Mouse (Mus musculus): ENCODE results near the gene Tmem240. TPM values are rescaled to one million over a fixed set of nuclear protein-coding genes. Genes with fewer than 3 reads are reported as not detected.
"Not testable (repeated sequence)": the region's sequence is repeated elsewhere in the genome, so short reads cannot be mapped to it uniquely, and the experiment has no call there.

Gene Tmem240
- polyA plus RNA-seq, 1 experiment: not detected

DNA sequence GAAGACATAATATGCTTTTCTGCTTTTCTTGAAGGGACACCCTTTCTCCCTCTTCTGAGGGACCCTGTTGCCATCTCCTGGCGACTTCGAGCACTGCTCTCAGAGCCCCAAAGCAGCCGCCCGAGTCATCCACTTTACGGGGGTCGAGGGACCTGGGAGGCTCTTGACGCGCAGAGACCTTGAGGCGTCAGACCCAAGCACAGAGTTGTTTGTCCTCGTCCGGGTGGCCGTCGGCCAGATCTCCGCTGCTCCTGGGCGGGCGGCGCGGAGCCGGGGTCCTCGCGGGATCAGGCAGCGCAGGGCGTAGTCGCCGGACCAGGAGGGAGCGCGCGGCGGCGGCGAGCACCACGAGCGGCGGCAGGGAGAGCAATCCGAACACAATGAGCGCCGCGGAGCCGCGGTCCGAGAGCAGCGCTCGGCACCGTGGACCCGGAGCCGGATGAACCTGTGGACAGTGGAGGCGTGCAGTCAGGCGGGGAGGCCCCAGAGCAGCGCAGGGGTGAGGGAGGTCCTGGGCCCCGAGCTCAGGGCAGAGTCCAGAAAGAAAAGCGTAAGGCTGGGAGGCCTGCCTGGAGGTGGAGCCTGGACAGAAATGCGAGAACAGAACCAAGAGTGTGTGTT, 49.6 kb downstream of the Tmem240 start:
- peak overlapping the region; percentile 89 for H3K4me3 ChIP-seq (ENCODE audit: insufficient read depth, low read depth, low read length)
- peak overlapping the region; percentile 96 for H3K27ac ChIP-seq (ENCODE audit: insufficient read depth, low read depth, low read length)
- TF ChIP-seq CTCF (IDR thresholded peaks at IDR 0.05; ENCODE audit: insufficient read depth, low read depth, low read length) (peak; percentile 76), POLR2A (IDR thresholded peaks at IDR 0.05; ENCODE audit: insufficient read depth, low read depth, low read length) (peak; percentile 53; the same call in 1 of the 2 replicates)
- H3K4me1 ChIP-seq (ENCODE audit: control insufficient read depth, insufficient read depth, low read length): peaks cover 9% of the 10 kb centered on the region
- under 1% methylated on average over 52 of the region's 52 CpGs for WGBS

DNA sequence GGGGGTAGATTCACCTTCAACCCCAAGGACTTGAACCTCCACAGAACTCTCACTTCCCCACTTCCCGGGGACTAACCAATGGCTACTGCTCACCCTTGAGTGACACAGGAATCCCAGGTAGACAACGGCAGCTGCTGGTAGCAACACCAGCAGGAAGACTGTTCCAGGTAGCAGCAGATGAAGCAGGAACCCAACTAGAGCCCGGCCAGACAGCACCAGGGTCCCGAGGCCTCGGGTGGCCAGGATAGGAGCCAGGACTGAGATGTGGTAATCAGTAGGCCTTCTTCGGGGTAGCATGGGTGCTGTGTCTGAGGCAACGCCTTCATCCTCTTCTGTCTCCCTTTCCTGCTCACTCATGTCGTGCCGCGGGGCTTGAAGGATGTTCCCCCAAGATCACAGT, 50.6 kb downstream of the Tmem240 start:
- peak overlapping the region; percentile 55 for H3K27ac ChIP-seq (ENCODE audit: insufficient read depth, low read depth, low read length)
- 90% methylated on average over 10 of the region's 10 CpGs for WGBS
- H3K4me3 ChIP-seq (ENCODE audit: insufficient read depth, low read depth, low read length): 0 out of 2 replicates have a peak overlapping the region, but pooled peaks have one; percentile 9
- peaks cover 9% of the 10 kb centered on the region for H3K4me1 ChIP-seq (ENCODE audit: control insufficient read depth, insufficient read depth, low read length)
- no peak for TF ChIP-seq CTCF (IDR thresholded peaks at IDR 0.05; ENCODE audit: insufficient read depth, low read depth, low read length)
- no peak for TF ChIP-seq POLR2A (IDR thresholded peaks at IDR 0.05; ENCODE audit: insufficient read depth, low read depth, low read length)

- WGBS: 67% methylated on average over 5 of the region's 5 CpGs
- TF ChIP-seq POLR2A (IDR thresholded peaks at IDR 0.05; ENCODE audit: insufficient read depth, low read depth, low read length) (no peak), CTCF (IDR thresholded peaks at IDR 0.05; ENCODE audit: insufficient read depth, low read depth, low read length) (no peak)
- peak within 1 kb of the TSS; percentile 55 for H3K27ac ChIP-seq (ENCODE audit: insufficient read depth, low read depth, low read length)
Observed at GRCm38 (mm10) chr4:155785819-155786218, 51.2 kb downstream of the Tmem240 start, which contains the start of gene Tmem88b. TSS of gene Tmem88b (minus strand) at chr4:155785874.

GRCm38 (mm10) chr4:155788300-155788699, 53.7 kb downstream of the Tmem240 start:
- Histone ChIP-seq H3K4me3 (ENCODE audit: insufficient read depth, low read depth, low read length) (no peak overlapping the region), H3K27ac (ENCODE audit: insufficient read depth, low read depth, low read length) (no peak overlapping the region), H3K4me1 (ENCODE audit: control insufficient read depth, insufficient read depth, low read length) (0 out of 2 replicates have a peak, but pooled peaks cover 4% of the 10 kb centered on the region)
- WGBS: 71% methylated on average over 3 of the region's 3 CpGs
- TF ChIP-seq POLR2A (IDR thresholded peaks at IDR 0.05; ENCODE audit: insufficient read depth, low read depth, low read length) (no peak), CTCF (IDR thresholded peaks at IDR 0.05; ENCODE audit: insufficient read depth, low read depth, low read length) (no peak)

More at GRCm38 (mm10) chr4:155785819-155786218, 51.2 kb downstream of the Tmem240 start, which contains the start of gene Tmem88b:
- H3K4me3 ChIP-seq (ENCODE audit: insufficient read depth, low read depth, low read length): peak within 1 kb of the TSS; percentile 89; the same call in 1 of the 2 replicates
- peaks cover 7% of the 10 kb centered on the region for H3K4me1 ChIP-seq (ENCODE audit: control insufficient read depth, insufficient read depth, low read length)

DNA sequence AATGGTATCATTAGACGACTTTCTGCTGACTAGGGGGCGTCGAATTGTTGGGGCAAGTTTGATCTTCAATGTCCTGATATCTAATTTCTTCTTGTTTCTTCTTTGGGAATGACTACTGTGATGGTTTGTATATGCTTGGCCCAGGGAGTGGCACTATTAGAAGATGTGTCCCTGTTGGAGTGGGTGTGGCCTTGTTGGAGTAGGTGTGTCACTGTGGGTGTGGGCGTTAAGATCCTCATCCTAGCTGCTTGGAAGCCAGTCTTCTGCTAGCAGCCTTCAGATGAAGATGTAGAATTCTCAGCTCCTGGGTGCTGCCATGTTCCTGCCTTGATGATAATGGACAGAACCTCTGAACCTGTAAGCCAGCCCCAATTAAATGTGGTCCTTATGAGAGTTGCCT, 54.2 kb downstream of the Tmem240 start:
- H3K4me1 ChIP-seq (ENCODE audit: control insufficient read depth, insufficient read depth, low read length); H3K4me3 ChIP-seq (ENCODE audit: insufficient read depth, low read depth, low read length); H3K27ac ChIP-seq (ENCODE audit: insufficient read depth, low read depth, low read length): not testable (repeated sequence)
- WGBS: 83% methylated on average over 4 of the region's 4 CpGs

DNA sequence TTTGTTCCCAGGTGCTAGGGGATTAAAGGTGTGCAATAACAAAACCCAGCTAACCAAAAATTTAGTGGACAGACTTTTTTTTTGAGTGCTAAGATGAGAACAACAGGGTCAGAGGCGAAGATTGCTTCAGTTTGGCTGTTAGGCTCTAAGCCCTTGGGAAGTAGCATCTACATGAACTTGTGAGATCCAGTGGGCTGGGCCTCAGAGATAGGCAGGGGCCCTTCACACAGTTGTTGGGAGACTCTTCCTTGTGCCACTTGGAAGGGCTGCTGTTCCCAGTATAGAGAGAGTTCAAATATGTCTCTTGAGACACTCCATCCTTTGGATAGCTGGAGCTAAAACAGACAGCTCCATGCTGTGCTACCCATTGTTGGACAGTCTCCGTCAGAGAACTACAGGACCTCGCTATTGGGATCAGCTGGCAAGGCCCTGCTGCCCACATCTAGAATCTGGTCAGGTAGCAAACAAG, 55.5 kb downstream of the Tmem240 start, which contains the start of gene Ankrd65:
Gene Ankrd65, plus strand, starts transcription at position 419 of the 469 bp plus-strand sequence.
- whole genome bisulfite sequencing: 73% methylated on average over 3 of the region's 3 CpGs
- H3K27ac ChIP-seq (ENCODE audit: insufficient read depth, low read depth, low read length): no peak within 1 kb of the TSS
- H3K4me3 ChIP-seq (ENCODE audit: insufficient read depth, low read depth, low read length): no peak within 1 kb of the TSS
- 0 out of 2 replicates have a peak, but pooled peaks cover 4% of the 10 kb centered on the region for H3K4me1 ChIP-seq (ENCODE audit: control insufficient read depth, insufficient read depth, low read length)
- TF ChIP-seq POLR2A (IDR thresholded peaks at IDR 0.05; ENCODE audit: insufficient read depth, low read depth, low read length) (no peak), CTCF (IDR thresholded peaks at IDR 0.05; ENCODE audit: insufficient read depth, low read depth, low read length) (no peak)

Other genes starting within 250 kb of the Tmem240 start
- gene Gnb1, start 243.4 kb upstream of the Tmem240 start, polyA plus RNA-seq (2012; ENCODE audit: insufficient read depth, insufficient read length, low replicate concordance, missing spikeins): 260 and 372 TPM in 2 replicates
- gene Nadk, start 172.4 kb upstream of the Tmem240 start, polyA plus RNA-seq (2012; ENCODE audit: insufficient read depth, insufficient read length, low replicate concordance, missing spikeins): not detected in 2 replicates
- not detected in 2 replicates for gene Slc35e2, start 133.4 kb upstream of the Tmem240 start, polyA plus RNA-seq (2012; ENCODE audit: insufficient read depth, insufficient read length, low replicate concordance, missing spikeins)
- gene Cdk11b, start 109.9 kb upstream of the Tmem240 start, polyA plus RNA-seq (2012; ENCODE audit: insufficient read depth, insufficient read length, low replicate concordance, missing spikeins): 145 TPM in 1 of 2 replicates, not detected in the other
- gene Gm10563, start 89.4 kb upstream of the Tmem240 start, polyA plus RNA-seq (2012; ENCODE audit: insufficient read depth, insufficient read length, low replicate concordance, missing spikeins): not detected in 2 replicates
- not detected in 2 replicates for gene Mmp23, start 81.4 kb upstream of the Tmem240 start, polyA plus RNA-seq (2012; ENCODE audit: insufficient read depth, insufficient read length, low replicate concordance, missing spikeins)
- gene Mib2, start 65.6 kb upstream of the Tmem240 start, polyA plus RNA-seq (2012; ENCODE audit: insufficient read depth, insufficient read length, low replicate concordance, missing spikeins): not detected in 2 replicates
- not detected in 2 replicates for gene Fndc10, start 40.5 kb upstream of the Tmem240 start, polyA plus RNA-seq (2012; ENCODE audit: insufficient read depth, insufficient read length, low replicate concordance, missing spikeins)
- not detected in 2 replicates for gene Ssu72, start 30.0 kb upstream of the Tmem240 start, polyA plus RNA-seq (2012; ENCODE audit: insufficient read depth, insufficient read length, low replicate concordance, missing spikeins)
- gene Atad3a, start 26.3 kb downstream of the Tmem240 start, polyA plus RNA-seq (2012; ENCODE audit: insufficient read depth, insufficient read length, low replicate concordance, missing spikeins): not detected in 2 replicates
- not detected in 2 replicates for gene Vwa1, start 39.9 kb downstream of the Tmem240 start, polyA plus RNA-seq (2012; ENCODE audit: insufficient read depth, insufficient read length, low replicate concordance, missing spikeins)
- not detected in 2 replicates for gene Tmem88b, start 51.1 kb downstream of the Tmem240 start, polyA plus RNA-seq (2012; ENCODE audit: insufficient read depth, insufficient read length, low replicate concordance, missing spikeins)
- gene Ankrd65, start 55.6 kb downstream of the Tmem240 start, polyA plus RNA-seq (2012; ENCODE audit: insufficient read depth, insufficient read length, low replicate concordance, missing spikeins): not detected in 2 replicates
- not detected in 2 replicates for gene Mrpl20, start 68.1 kb downstream of the Tmem240 start, polyA plus RNA-seq (2012; ENCODE audit: insufficient read depth, insufficient read length, low replicate concordance, missing spikeins)
- gene Ccnl2, start 77.7 kb downstream of the Tmem240 start, polyA plus RNA-seq (2012; ENCODE audit: insufficient read depth, insufficient read length, low replicate concordance, missing spikeins): 186 and 258 TPM in 2 replicates
- not detected in 2 replicates for gene Aurkaip1, start 96.5 kb downstream of the Tmem240 start, polyA plus RNA-seq (2012; ENCODE audit: insufficient read depth, insufficient read length, low replicate concordance, missing spikeins)
- not detected in 2 replicates for gene Mxra8, start 104.9 kb downstream of the Tmem240 start, polyA plus RNA-seq (2012; ENCODE audit: insufficient read depth, insufficient read length, low replicate concordance, missing spikeins)
- not detected in 2 replicates for gene Dvl1, start 112.6 kb downstream of the Tmem240 start, polyA plus RNA-seq (2012; ENCODE audit: insufficient read depth, insufficient read length, low replicate concordance, missing spikeins)
- gene Tas1r3, start 128.6 kb downstream of the Tmem240 start, polyA plus RNA-seq (2012; ENCODE audit: insufficient read depth, insufficient read length, low replicate concordance, missing spikeins): not detected in 2 replicates
- gene Cptp, start 134.6 kb downstream of the Tmem240 start, polyA plus RNA-seq (2012; ENCODE audit: insufficient read depth, insufficient read length, low replicate concordance, missing spikeins): not detected in 2 replicates
- gene Ints11, start 134.7 kb downstream of the Tmem240 start, polyA plus RNA-seq (2012; ENCODE audit: insufficient read depth, insufficient read length, low replicate concordance, missing spikeins): not detected in 2 replicates
- not detected in 2 replicates for gene Pusl1, start 157.0 kb downstream of the Tmem240 start, polyA plus RNA-seq (2012; ENCODE audit: insufficient read depth, insufficient read length, low replicate concordance, missing spikeins)
- not detected in 2 replicates for gene Acap3, start 157.0 kb downstream of the Tmem240 start, polyA plus RNA-seq (2012; ENCODE audit: insufficient read depth, insufficient read length, low replicate concordance, missing spikeins)
- not detected in 2 replicates for gene Ube2j2, start 209.0 kb downstream of the Tmem240 start, polyA plus RNA-seq (2012; ENCODE audit: insufficient read depth, insufficient read length, low replicate concordance, missing spikeins)
- gene C1qtnf12, start 227.5 kb downstream of the Tmem240 start, polyA plus RNA-seq (2012; ENCODE audit: insufficient read depth, insufficient read length, low replicate concordance, missing spikeins): not detected in 2 replicates

All from olfactory bulb, adult 2 months (tissue).